Mouse (Mus musculus): ENCODE measurements around the gene Pex6. TPM values are rescaled to one million over a fixed set of nuclear protein-coding genes. Genes with fewer than 3 reads are reported as not detected.
"Not testable (repeated sequence)": the region's sequence is repeated elsewhere in the genome, so short reads cannot be mapped to it uniquely, and the experiment has no call there.

Gene Pex6
- polyA plus RNA-seq, 1 experiment from 2014 or later, result 10.4 TPM

- H3K36me3 ChIP-seq (ENCODE audit: control insufficient read depth, insufficient read depth), result 0 out of 2 replicates have a peak, but pooled peaks cover 8% of the 10 kb centered on the region
- H3K4me2 ChIP-seq (replicated peaks; ENCODE audit: low read depth), result peak overlapping the region; percentile 82
- WGBS, result 22% methylated on average over 16 of the region's 16 CpGs
- H3K4me1 ChIP-seq (replicated peaks; ENCODE audit: control insufficient read depth, insufficient read depth, low read length), result no peaks in the 10 kb centered on the region; the same call in 1 of the 2 replicates
- no peaks in the 10 kb centered on the region for H3K27me3 ChIP-seq (replicated peaks; ENCODE audit: control insufficient read depth, insufficient read depth, low read length)
- no peak for TF ChIP-seq CTCF (IDR thresholded peaks at IDR 0.05; ENCODE audit: low read depth)
- ATAC-seq, result peak; percentile 25; the same call in 1 of the 2 replicates
- peak overlapping the region; percentile 87 for H3K9ac ChIP-seq (ENCODE audit: low read depth, low read length)
- H3K4me3 ChIP-seq (ENCODE audit: low read depth, low read length), result peak overlapping the region; percentile 95
- H3K27ac ChIP-seq (ENCODE audit: low read depth, low read length), result peak overlapping the region; percentile 91
- no peaks in the 10 kb centered on the region for H3K9me3 ChIP-seq (ENCODE audit: control insufficient read depth)
Observed at GRCm38 (mm10) chr17:46751056-46751793, 40.0 kb downstream of the Pex6 start.

- Histone ChIP-seq H3K36me3 (ENCODE audit: control insufficient read depth, insufficient read depth) (0 out of 2 replicates have a peak, but pooled peaks cover 4% of the 10 kb centered on the region), H3K4me3 (ENCODE audit: low read depth, low read length) (peak within 1 kb of the TSS; percentile 95), H3K4me2 (replicated peaks; ENCODE audit: low read depth) (peak within 1 kb of the TSS; percentile 82), H3K4me1 (replicated peaks; ENCODE audit: control insufficient read depth, insufficient read depth, low read length) (no peaks in the 10 kb centered on the region; the same call in 1 of the 2 replicates), H3K27me3 (replicated peaks; ENCODE audit: control insufficient read depth, insufficient read depth, low read length) (no peaks in the 10 kb centered on the region), H3K9me3 (ENCODE audit: control insufficient read depth) (no peaks in the 10 kb centered on the region), H3K9ac (ENCODE audit: low read depth, low read length) (peak within 1 kb of the TSS; percentile 87), H3K27ac (ENCODE audit: low read depth, low read length) (peak within 1 kb of the TSS; percentile 91)
- WGBS, result 0% methylated on average over 58 of the region's 58 CpGs
- TF ChIP-seq CTCF (IDR thresholded peaks at IDR 0.05; ENCODE audit: low read depth), result no peak
- ATAC-seq, result peak; percentile 99
Observed at GRCm38 (mm10) chr17:46751794-46752556, 40.7 kb downstream of the Pex6 start, which contains the start of gene Cnpy3. TSS of gene Cnpy3 (minus strand) at chr17:46752214.

GRCm38 (mm10) chr17:46758753-46759152 is 47.5 kb downstream of the Pex6 start:
- H3K9ac ChIP-seq (ENCODE audit: low read depth, low read length), result no peak overlapping the region
- no peak overlapping the region for H3K4me2 ChIP-seq (replicated peaks; ENCODE audit: low read depth)
- TF ChIP-seq CTCF (IDR thresholded peaks at IDR 0.05; ENCODE audit: low read depth), result no peak
- ATAC-seq, result no peak
- H3K36me3 ChIP-seq (ENCODE audit: control insufficient read depth, insufficient read depth), result no peaks in the 10 kb centered on the region
- no peaks in the 10 kb centered on the region for H3K9me3 ChIP-seq (ENCODE audit: control insufficient read depth)
- no peak overlapping the region for H3K27ac ChIP-seq (ENCODE audit: low read depth, low read length)
- H3K4me1 ChIP-seq (replicated peaks; ENCODE audit: control insufficient read depth, insufficient read depth, low read length), result no peaks in the 10 kb centered on the region
- H3K27me3 ChIP-seq (replicated peaks; ENCODE audit: control insufficient read depth, insufficient read depth, low read length), result no peaks in the 10 kb centered on the region
- 82% methylated on average over 12 of the region's 12 CpGs for WGBS
- no peak overlapping the region for H3K4me3 ChIP-seq (ENCODE audit: low read depth, low read length)

GRCm38 (mm10) chr17:46763544-46763943 is 52.3 kb downstream of the Pex6 start, which contains the start of gene Ptcra:
TSS of gene Ptcra (minus strand) at chr17:46763712.
- no peak within 1 kb of the TSS for H3K4me3 ChIP-seq (ENCODE audit: low read depth, low read length)
- ATAC-seq, result no peak
- H3K4me1 ChIP-seq (replicated peaks; ENCODE audit: control insufficient read depth, insufficient read depth, low read length), result no peaks in the 10 kb centered on the region
- no peaks in the 10 kb centered on the region for H3K27me3 ChIP-seq (replicated peaks; ENCODE audit: control insufficient read depth, insufficient read depth, low read length)
- H3K9ac ChIP-seq (ENCODE audit: low read depth, low read length), result no peak within 1 kb of the TSS
- no peak for TF ChIP-seq CTCF (IDR thresholded peaks at IDR 0.05; ENCODE audit: low read depth)
- no peaks in the 10 kb centered on the region for H3K36me3 ChIP-seq (ENCODE audit: control insufficient read depth, insufficient read depth)
- no peak within 1 kb of the TSS for H3K27ac ChIP-seq (ENCODE audit: low read depth, low read length)
- H3K4me2 ChIP-seq (replicated peaks; ENCODE audit: low read depth), result no peak within 1 kb of the TSS
- H3K9me3 ChIP-seq (ENCODE audit: control insufficient read depth), result no peaks in the 10 kb centered on the region
- 77% methylated on average over 2 of the region's 2 CpGs for WGBS

- H3K4me1 ChIP-seq (replicated peaks; ENCODE audit: control insufficient read depth, insufficient read depth, low read length); H3K4me3 ChIP-seq (ENCODE audit: low read depth, low read length); ATAC-seq; H3K27me3 ChIP-seq (replicated peaks; ENCODE audit: control insufficient read depth, insufficient read depth, low read length); H3K4me2 ChIP-seq (replicated peaks; ENCODE audit: low read depth); H3K36me3 ChIP-seq (ENCODE audit: control insufficient read depth, insufficient read depth); H3K9me3 ChIP-seq (ENCODE audit: control insufficient read depth); H3K27ac ChIP-seq (ENCODE audit: low read depth, low read length); H3K9ac ChIP-seq (ENCODE audit: low read depth, low read length): not testable (repeated sequence)
- WGBS, result 67% methylated on average over 9 of the region's 9 CpGs
Observed at GRCm38 (mm10) chr17:46764916-46765315, 53.7 kb downstream of the Pex6 start.

- H3K27me3 ChIP-seq (replicated peaks; ENCODE audit: control insufficient read depth, insufficient read depth, low read length), result no peaks in the 10 kb centered on the region
- H3K4me2 ChIP-seq (replicated peaks; ENCODE audit: low read depth), result no peak overlapping the region
- no peak for TF ChIP-seq CTCF (IDR thresholded peaks at IDR 0.05; ENCODE audit: low read depth)
- H3K9me3 ChIP-seq (ENCODE audit: control insufficient read depth), result no peaks in the 10 kb centered on the region
- no peak overlapping the region for H3K4me3 ChIP-seq (ENCODE audit: low read depth, low read length)
- H3K27ac ChIP-seq (ENCODE audit: low read depth, low read length), result no peak overlapping the region
- 44% methylated on average over 8 of the region's 8 CpGs for WGBS
- no peaks in the 10 kb centered on the region for H3K4me1 ChIP-seq (replicated peaks; ENCODE audit: control insufficient read depth, insufficient read depth, low read length)
- no peak for ATAC-seq
- no peaks in the 10 kb centered on the region for H3K36me3 ChIP-seq (ENCODE audit: control insufficient read depth, insufficient read depth)
- no peak overlapping the region for H3K9ac ChIP-seq (ENCODE audit: low read depth, low read length)
Observed at GRCm38 (mm10) chr17:46767868-46768267, 56.6 kb downstream of the Pex6 start.

Measured in intestine, postnatal 0 days (tissue).